Mouse (Mus musculus) retina, adult 2 months (tissue): Measurements from ENCODE around the gene Gca.

Experiments used
- DNase-seq: peaks from one replicate; pipeline ENCODE4 v3.0.0-alpha.2; 2012; ENCODE audit warnings: low read depth, low spot score

Gene Gca

DNA sequence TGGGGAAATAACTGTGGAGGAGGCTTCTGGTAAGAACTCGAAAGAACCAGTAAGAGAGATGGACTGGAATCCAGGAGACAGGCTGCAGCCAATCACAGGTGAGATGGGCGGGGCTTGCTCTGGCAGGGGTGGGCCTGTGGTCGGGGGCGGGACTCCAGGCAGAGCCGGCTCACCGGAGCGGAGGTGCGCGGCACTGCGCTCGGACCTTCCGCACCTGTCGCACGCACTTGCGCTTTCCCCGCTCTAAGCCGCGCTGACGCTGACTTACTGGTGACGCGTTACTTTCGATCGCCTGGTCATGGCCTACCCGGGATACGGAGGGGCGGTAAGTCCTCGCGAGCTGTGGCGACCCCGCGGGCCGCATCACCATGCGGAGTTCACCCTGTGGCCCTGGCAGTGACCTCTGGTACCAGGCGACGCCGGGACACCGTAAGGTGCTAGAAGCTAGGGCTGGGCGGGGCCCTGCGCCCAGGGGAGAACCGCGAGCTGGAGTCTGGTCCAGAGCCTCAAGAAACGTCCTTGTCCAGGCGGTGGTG, at the start of gene Gca:
TSS of gene Gca (plus strand) at position 151 of the 536 bp plus-strand sequence.
- DNase-seq: peak; percentile 75

DNA sequence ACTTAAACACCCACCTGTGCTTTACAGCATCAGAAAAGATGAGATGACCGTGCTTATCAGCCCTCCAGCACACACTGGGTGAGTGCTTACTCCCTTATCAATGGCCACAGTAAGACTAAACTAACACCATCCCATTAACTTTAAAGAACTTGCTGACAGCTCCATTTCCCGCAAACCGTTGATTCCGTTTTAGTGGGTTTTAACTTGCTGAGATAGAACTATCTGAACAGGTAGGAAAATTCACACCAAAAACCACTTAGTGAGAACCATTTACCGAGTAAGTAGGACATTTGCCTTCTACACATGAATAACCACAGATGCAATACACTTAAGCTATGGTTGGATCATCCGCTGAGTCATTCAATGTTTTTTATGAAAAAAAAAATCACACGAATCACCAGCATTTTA, 45.1 kb upstream of the Gca start:
- no peak for DNase-seq

DNA sequence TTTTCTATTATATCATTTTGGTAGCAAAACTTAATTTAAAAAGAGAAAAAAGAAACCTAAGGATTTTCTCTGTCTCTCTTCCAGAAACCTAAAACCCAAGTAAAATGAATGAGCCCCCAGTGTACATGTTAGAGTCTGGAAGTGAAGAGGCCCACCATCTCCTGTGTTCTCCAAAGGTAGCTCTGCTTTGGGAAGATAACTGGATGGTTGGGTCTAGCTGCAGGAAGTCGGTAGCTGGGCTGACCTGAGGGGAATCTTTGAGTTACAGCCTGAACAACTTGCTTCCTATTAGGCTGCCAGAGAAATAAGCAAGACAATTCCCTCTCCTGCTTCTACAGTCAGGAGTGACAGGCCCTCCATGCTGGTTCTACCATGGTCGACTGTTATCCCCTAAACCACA, 44.4 kb upstream of the Gca start:
- DNase-seq: no peak

DNA sequence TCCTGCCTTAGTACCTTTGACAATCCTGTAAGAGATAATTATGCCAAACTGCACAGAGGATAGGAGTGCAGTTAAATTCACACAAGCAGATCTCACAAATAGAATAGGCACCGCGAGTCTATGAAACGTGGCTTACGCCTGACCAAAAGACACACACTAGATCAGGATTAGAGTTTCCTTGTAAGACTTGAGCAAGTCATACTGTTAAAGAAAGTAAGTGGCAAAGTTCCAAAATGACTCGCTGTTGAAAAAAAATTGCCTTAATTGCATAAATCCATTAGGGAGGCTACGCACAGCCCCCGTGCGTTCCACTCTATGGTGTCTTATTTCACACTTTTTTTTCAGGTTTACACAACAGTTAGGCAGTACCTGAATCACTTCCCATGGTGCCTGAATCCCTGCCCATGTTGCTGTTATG, 41.1 kb upstream of the Gca start:
- no peak for DNase-seq

DNA sequence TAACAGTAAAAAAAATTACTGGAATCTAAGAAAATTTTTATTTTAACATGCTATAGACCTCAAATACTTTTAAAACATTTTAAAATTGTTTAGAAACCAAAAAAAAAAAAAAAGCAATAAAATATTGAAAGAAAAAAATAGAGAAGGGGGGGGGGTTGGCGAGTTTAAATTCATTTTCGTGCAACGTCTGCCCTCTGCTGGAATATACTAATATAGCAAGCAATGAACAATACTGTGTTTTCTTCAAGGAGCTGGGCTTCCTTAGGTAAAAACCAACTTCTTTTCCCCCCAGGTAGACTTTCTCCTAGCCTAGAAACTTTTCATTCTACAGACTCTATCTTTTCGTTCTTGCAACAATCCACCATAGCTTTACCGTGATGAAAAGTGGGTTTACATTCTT, 36.4 kb upstream of the Gca start:
- no peak for DNase-seq

DNA sequence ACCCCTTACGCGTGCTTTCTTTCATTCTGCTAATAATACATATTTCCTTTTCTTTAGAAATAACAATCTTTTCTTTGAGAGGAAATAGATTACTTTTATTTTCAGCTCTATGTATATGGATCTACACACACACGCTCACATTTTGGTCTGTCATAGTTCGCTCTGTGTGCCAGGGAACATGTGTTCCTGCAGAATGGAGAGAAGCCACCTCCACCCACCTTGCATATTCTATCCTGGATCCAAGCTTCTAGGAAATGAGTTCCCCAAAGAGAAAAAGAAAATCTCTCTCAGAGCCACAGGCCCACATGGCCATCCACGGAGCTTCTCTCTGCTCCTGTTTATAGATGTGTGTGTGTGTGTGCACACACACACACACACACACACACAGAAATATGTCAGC, 35.7 kb upstream of the Gca start:
- DNase-seq: no peak

DNA sequence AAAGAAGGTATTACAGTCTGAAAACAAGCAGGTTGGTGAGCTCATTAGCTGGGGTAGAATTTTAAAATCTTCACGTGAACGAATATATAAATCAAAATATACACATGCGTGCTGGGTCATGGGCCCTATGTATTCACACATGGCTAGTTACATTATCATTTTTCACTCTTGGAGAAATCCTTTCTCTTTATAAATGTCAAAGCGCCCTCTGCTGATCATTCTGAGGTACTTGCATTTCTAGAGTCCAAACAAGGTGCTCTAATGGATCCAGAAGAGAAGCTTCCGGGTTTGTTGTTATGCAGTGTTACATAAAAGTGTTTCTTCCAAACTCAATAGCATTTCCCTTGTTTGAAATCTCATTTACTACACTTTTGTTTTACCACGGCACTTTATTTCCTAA, 33.6 kb upstream of the Gca start:
- peak; percentile 29 for DNase-seq

DNA sequence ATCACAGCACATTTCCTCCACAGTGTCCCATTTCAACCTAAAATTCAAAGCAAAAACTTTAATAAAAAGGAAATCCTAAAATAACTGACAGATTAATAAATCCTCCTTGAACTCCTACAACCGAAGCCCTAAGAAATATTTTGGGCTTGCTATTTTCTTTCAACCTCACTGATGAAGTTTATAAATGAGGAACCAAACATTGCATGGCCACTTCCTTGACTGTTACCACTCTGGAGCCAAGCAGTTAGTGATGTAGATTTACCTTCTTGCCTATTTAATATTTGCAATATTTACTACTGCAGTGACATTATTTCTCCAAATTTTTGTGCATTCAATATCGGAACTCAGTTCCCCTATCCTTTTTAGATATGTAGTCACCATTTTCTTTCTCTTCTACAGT, 24.2 kb upstream of the Gca start:
- DNase-seq: no peak

DNA sequence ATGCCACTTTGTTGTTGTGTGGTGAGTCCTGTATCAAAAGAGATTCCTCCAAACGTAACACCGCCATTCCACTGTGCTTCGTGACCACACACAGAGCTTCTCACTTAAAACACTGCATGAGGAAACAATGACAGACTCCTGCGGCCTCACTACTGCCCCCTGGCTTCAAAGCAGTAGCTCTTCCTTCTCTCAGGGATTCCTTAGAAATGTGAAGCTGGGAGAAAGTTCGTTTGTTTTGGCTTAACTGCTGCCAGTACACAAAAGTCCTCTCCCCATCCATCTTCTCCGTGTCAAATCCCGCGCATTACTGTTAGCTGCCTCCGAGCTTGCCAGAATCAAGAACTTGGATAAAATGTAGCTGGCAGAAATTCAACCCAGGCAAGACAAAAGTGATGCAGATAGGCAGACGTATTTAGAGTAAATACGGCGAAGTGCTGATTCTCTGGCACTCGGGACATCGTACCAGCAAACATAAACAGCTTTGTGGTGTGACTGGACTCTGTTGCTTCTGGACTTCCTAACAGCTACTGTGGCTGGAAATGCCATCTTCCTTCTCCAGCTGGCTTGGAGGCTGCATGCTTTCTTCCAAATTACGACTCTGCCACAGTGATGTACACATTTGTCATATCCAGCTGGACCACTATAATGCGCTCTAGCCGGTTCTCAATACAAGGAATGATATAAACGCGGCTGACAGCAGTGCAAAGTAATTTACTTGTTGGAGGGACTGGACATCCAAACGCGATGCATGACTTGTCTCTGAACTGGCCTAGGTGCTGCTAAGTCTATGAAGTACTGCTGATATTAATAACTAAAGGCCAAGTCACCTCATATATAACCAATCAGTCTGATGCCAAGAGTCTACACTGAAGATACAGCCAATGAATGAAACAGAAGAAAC, 20.4 kb upstream of the Gca start:
- no peak for DNase-seq

DNA sequence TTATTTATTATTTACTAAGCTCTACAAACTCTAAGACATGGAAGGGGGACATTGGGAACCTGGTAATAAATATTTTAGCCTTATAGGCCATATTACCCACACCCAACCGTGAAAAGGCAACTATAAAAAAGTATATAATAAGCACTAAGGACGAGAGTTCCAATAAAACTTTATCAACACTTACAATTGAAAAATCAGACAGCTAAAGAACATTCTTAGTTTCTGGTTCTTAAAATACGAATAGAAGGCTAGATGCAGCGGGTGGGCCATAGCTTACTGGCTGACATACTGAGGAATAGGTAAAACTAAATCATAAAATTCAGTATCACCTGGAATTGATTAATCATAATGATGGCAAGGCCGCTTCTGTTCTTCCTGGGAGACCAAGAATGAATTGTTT, 19.2 kb upstream of the Gca start:
- no peak for DNase-seq

DNA sequence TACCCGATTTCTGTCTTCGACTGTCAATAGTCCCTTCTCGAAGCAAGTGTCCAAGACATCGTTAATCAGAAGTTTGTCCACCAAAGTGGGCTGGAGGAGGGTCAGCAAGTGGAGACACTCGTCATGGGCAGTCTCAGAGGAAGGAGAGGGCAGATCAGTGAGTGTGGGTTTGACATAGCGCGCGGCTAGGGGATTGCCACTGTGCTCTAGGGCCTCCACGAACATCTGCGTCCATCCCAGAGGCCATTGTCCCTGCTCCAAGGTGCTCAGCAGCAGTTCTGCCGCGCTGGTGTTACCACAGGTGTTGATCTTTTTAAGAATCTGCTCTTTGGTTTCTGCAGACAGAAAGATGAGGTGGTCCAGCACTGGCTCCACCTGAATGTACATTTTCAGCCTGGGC, 18.6 kb upstream of the Gca start:
- DNase-seq: no peak

DNA sequence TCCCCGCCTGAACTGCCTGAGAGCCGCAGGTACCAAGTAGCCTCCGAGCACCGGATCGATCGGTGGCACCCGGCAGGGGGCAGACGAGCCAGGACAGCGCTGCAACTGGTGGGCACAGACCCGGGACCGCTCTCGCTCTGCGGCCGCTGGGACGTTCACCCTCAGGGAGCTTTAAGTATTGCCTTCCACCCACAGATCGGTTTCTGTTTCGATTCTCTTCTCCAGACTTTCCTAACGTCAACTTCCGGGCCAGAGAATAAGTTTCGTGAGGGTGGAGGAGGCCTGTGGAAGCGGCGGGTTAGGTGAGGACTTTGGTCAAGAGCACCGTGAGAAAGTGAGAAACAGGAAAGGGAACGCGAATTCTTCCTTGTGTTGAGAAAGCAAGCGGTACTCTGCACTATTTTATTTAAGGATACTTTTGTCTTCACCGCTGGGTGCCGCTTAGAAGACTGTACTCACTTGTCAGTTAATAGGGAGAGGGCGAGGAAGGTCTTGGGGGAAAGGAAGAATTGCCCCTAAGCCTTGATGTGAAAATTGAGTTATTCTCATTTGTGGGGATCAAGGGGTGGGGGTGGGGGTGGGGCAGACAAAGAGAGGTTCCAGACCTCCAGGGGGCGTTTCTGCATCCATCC, 18.0 kb upstream of the Gca start, which contains the start of gene Ifih1:
TSS of gene Ifih1 (minus strand) at position 242 of the 632 bp plus-strand sequence.
- DNase-seq: no peak

DNA sequence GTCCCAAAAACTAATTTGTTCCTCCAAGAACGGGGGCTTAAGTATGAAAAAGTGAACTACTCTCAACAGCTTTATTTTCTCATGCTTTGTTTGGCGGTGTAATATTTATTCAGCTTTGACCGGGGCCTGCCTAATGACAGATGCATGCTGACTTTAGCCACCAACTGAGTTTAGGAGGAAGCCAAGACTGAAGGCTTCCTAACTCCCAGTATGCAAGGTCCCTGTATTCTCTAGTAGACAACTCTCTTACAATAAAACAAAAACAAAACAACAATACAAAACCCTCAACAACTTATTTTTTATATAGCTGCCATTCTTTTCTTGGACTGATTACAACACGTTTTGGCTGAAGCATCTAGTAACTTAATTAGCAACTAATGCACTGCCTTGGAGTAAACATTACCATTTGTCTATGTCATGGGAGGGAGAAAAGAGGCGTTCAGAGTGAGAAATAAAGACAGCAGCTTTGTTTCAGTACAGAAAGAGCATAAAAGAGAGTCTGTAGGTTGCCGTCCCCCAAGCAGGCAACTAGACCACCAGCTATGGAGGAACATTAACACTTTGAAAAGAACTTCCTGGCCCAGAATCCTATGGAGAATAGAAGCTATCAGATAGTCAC, 17.3 kb upstream of the Gca start:
- no peak for DNase-seq

DNA sequence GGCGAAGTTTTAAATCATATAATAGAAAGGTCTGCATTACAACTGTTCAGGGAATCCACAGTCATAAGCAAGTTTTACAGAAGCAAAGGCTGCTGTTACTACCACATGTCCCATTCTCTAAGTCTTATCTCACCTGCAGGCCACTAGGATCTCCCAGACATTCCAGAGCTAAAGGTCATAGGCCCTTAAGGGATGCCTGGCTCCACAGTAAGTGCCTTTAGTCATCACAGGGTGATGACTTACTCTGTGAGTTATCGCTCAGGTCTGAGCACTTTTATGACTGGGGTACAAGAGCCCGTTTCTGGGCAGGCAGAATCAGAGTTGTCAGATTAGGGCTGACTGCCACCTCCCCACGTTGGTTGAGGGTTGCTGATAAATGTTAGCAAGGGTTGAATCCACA, 12.2 kb upstream of the Gca start:
- no peak for DNase-seq

DNA sequence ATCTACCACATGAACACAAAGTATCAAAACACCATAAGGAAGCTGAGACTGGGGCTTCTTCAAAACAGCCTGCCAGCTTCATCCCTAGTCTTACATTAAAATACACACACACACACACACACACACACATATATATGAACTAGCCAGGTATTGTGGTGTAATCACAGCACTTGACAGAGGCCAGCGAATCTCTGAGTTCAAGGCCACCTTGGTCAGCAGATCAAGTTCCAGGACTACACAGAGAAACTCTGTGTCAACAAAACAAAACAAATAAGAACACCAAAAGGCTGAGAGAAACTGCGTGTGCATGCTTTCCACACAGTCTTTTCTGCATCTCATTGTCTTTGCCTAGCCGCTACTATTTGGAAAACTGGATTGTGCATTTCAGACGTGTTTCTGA, 11.6 kb upstream of the Gca start:
- no peak for DNase-seq

DNA sequence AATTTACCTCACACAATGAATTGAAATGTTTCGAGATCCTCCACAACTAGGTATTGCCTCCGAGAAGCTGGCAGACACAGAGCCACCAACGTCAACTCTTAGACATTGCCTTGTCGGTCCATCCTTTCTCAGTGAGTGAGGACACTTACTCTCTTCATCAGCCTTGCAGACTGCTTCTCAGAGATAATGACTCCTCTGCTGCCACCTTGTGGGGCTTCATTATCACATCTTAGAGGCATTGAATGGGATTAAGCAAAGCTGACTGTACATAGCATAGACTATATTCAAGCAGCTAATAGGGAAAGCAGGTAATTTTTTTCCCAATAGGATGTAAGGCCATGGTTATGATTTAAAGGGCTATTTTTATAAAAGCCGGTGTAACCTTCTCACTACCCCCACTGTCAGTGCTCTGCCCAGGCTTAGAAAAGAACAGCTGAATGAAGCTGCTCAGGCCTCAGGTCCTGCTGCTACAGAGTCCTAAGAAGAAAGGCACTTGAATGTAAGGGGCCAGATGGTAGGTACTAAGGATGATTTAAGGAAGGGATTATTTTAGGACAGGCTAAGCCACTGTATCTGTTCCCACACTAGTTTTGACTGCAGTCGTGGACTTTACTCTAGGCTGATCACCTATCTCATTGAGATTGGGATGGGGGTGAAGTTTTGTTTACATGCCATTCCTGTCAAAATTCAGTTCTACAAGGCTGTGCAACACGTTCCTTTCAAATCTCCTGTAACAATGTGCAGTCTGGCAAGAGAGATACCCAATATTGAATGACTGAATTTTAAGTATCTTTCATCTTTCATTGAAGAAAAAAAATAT, 9.4 kb upstream of the Gca start:
- DNase-seq: peak; percentile 53

DNA sequence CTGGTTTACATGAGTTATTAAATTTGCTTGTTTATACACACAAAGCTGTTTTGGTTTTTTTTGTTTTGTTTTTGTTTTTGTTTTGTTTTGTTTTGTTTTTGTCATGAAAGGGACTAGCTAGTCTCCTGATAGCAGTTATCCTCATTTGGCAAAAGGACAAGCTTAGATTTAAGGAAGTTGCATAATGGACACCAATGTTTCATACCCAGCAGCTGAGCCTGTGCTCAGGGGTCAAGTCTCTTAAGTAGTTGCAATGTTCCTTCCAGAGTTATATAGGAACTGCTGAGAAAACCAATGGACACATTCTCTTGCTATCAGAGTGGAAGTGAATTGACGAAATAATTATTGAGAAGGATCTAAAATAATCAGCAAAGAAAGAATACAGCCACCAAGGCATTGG, 8.0 kb upstream of the Gca start:
- no peak for DNase-seq

DNA sequence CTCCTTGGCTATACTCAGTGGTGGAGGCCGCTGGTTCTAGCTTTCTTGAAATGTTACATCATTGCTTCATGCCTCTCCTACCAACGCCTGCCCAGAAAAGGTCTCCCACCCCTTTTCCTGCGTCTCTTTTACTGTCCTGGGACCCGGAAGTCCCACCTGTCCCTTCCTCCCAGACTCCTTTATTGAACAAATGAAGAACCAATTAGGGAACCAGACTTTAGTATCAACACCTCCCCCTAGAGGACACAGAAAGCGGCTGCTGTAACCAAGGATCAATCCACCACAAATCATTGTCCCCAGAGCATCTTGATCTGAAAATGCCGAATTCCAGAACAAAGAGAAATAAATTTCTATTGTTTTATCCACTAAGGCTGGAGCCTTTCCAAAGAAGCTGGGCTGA, 3.5 kb upstream of the Gca start:
- DNase-seq: no peak

DNA sequence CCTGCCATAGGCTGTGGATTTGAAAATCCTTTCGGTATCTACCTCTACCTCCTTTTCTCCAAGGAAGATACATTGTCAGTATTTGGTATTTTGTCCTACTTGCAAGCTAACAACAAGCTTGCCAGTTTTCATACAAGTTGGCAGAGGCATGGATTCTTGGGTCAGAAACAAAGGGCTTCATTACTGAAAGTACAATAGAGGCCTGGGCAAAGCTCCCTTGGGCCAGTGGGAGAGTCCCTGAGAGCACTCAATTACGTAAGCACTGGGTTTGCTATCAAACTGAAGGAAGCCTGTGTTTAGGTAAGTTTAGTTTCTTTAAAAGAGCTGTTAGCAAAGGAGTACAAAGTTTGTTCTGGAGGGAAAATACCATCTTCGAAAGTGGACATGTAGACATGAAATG, 1.5 kb upstream of the Gca start:
- DNase-seq: no peak

DNA sequence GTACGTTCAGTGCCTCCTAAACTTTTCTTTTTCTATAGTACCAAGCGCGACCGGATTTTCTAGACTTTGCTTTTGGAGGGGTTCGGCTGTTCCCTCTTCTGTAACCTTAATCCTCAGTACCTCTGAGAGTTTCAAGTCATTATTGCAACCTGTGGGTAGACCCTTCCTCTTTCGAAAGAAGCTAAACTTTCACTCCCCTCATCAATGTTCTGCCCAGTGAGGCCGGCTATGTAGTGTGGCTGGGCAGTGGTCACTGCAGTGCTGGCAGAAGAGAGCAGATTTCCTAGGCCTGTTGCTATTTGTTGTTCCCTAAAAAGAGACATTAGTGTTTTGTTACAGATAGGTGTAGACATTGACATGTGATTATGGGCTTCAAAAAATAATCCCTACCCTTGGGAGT, 754 bp downstream of the Gca start:
- no peak for DNase-seq

DNA sequence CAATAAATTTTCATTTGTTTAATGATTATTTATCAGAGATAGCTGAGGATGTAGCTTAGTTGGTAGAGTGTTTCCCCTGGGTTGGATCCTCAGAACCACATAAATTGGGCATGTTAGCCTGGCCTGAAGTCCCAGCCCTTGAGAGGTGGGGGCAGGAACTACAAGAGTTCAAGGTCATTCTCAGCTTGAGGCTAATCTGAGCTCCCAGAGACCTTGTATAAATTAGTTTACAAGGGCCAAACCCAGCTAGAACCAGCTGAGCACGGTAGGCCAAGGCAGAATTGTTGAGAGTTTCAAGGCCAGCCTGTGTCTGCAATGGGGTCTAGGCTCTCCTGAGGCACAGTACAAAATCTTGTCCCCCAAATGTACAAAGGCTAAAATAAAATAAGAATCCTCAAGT, 1.5 kb downstream of the Gca start:
- no peak for DNase-seq

DNA sequence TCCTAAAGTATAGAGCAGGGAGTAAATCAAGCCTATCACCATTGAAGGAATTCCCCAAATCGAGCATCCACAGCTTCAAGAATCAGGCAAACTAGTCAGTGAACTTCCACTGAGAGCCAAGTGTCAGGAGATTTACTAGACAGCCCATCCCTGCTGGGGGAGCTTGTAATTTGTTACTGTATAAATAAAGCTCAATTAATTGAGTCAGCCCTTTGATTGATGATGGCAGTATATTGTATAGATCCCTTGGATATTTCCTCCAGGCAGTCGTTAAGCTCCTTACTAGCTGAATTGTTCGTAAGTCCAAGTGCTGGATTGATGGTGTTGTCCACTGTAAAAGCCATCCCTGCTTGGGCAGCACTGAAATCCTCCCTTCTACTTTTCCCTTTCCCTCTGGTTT, 5.8 kb downstream of the Gca start:
- DNase-seq: no peak
